In the genomic region with DNA sequence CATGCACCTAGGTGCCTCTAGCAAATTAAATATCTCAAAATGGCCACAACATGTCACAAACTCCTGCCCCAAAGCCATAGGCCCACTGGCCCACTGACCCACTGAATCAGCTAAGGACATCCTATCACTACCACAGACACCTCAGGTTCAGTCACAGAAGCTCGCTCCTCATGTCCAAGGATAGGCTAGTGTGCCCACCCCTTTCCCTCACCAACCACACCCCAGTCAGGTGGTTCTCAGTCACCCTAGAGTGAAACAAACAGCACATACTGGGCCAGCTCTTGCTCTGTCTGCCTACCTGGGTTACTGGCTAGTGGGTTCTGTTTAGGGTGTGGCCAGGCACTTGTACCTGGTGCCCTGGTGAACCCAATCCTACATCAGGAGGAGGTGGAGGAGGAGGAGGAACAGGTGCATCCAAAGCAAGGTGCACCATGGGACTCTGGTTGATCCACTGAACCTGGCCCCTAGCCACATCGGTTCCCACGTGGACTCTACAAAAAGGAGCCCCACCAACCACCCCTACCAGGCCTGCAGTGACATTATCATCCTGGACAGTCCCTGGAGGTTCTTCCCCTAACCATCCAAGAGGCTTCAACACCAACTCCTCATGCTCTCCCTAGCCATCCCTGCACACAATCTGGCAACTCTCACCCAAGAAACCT, we compare ENCODE assay signal across 8 mouse cellular contexts. TPM values are rescaled to one million over a fixed set of nuclear protein-coding genes. Genes with fewer than 3 reads are reported as not detected.
A peak's percentile ranks its signal among the peaks of the same experiment; 100 is the strongest.
DNase-seq lines count a peak whose midpoint lies in the region; ATAC-seq lines count a peak whose summit lies in the region.

No protein-coding gene starts in this region.

- no peak overlapping the region for H3K27ac ChIP-seq in kidney, embryonic 14.5 days (ENCODE audit: low read depth, low read length)
- H3K27ac ChIP-seq in embryonic facial prominence, embryonic 10.5 days (replicated peaks) = peak overlapping the region; percentile 88; the same call in 1 of the 2 replicates
- no peak overlapping the region for H3K27ac ChIP-seq in hindbrain, embryonic 12.5 days
- no peak overlapping the region for H3K27ac ChIP-seq in midbrain, embryonic 13.5 days

- peaks cover 13% of the 10 kb centered on the region for H3K4me1 ChIP-seq in kidney, embryonic 14.5 days (ENCODE audit: control insufficient read depth, insufficient read depth, low read length)
- peaks cover 23% of the 10 kb centered on the region for H3K4me1 ChIP-seq in embryonic facial prominence, embryonic 10.5 days
- peaks cover 18% of the 10 kb centered on the region for H3K4me1 ChIP-seq in hindbrain, embryonic 12.5 days
- peaks cover 22% of the 10 kb centered on the region for H3K4me1 ChIP-seq in midbrain, embryonic 13.5 days (replicated peaks)

- ATAC-seq in kidney, embryonic 14.5 days (ENCODE audit: low FRiP score, low TSS enrichment) = no peak
- ATAC-seq in hindbrain, embryonic 12.5 days (ENCODE audit: low FRiP score) = no peak
- ATAC-seq in midbrain, embryonic 13.5 days = no peak
- no peak for ATAC-seq in frontal cortex, adult (ENCODE audit: low TSS enrichment)

- no peaks in the 10 kb centered on the region for H3K27me3 ChIP-seq in kidney, embryonic 14.5 days (ENCODE audit: control insufficient read depth, insufficient read depth, low read length)
- H3K27me3 ChIP-seq in embryonic facial prominence, embryonic 10.5 days (replicated peaks; ENCODE audit: low read depth, poor library complexity, severe bottlenecking) = no peaks in the 10 kb centered on the region
- 0 out of 2 replicates have a peak, but pooled peaks cover 3% of the 10 kb centered on the region for H3K27me3 ChIP-seq in hindbrain, embryonic 12.5 days
- H3K27me3 ChIP-seq in midbrain, embryonic 13.5 days = no peaks in the 10 kb centered on the region

- peaks cover 46% of the 10 kb centered on the region for H3K36me3 ChIP-seq in kidney, embryonic 14.5 days (ENCODE audit: control insufficient read depth, insufficient read depth, low read length)
- H3K36me3 ChIP-seq in embryonic facial prominence, embryonic 10.5 days (replicated peaks) = peaks cover 51% of the 10 kb centered on the region
- peaks cover 47% of the 10 kb centered on the region for H3K36me3 ChIP-seq in hindbrain, embryonic 12.5 days
- peaks cover 47% of the 10 kb centered on the region for H3K36me3 ChIP-seq in midbrain, embryonic 13.5 days

- peak overlapping the region; percentile 90 for H3K4me3 ChIP-seq in kidney, embryonic 14.5 days (ENCODE audit: low read length)
- peak overlapping the region; percentile 84 for H3K4me3 ChIP-seq in embryonic facial prominence, embryonic 10.5 days
- H3K4me3 ChIP-seq in hindbrain, embryonic 12.5 days = no peak overlapping the region
- H3K4me3 ChIP-seq in midbrain, embryonic 13.5 days (replicated peaks) = peak overlapping the region; percentile 85

- WGBS in kidney, embryonic 14.5 days = 92% methylated on average over 3 of the region's 3 CpGs
- 92% methylated on average over 3 of the region's 3 CpGs for WGBS in embryonic facial prominence, embryonic 10.5 days
- 93% methylated on average over 3 of the region's 3 CpGs for WGBS in hindbrain, embryonic 12.5 days
- WGBS in midbrain, embryonic 13.5 days = 92% methylated on average over 3 of the region's 3 CpGs

- peak overlapping the region; percentile 61 for H3K4me2 ChIP-seq in kidney, embryonic 14.5 days (replicated peaks; ENCODE audit: low read depth, low read length)
- H3K4me2 ChIP-seq in hindbrain, embryonic 12.5 days (replicated peaks) = peak overlapping the region; percentile 95
- H3K4me2 ChIP-seq in midbrain, embryonic 13.5 days (replicated peaks) = peak overlapping the region; percentile 91

- peak overlapping the region; percentile 81; the same call in 1 of the 2 replicates for H3K9ac ChIP-seq in kidney, embryonic 14.5 days (ENCODE audit: low read depth, low read length)
- peak overlapping the region; percentile 89 for H3K9ac ChIP-seq in hindbrain, embryonic 12.5 days
- H3K9ac ChIP-seq in midbrain, embryonic 13.5 days (replicated peaks) = peak overlapping the region; percentile 92; the same call in 1 of the 2 replicates

- H3K9me3 ChIP-seq in kidney, embryonic 14.5 days (ENCODE audit: control insufficient read depth, low read length) = no peaks in the 10 kb centered on the region
- H3K9me3 ChIP-seq in embryonic facial prominence, embryonic 10.5 days = no peaks in the 10 kb centered on the region
- no peaks in the 10 kb centered on the region for H3K9me3 ChIP-seq in hindbrain, embryonic 12.5 days (replicated peaks)
- no peaks in the 10 kb centered on the region for H3K9me3 ChIP-seq in midbrain, embryonic 13.5 days

- DNase-seq in kidney, postnatal 10 days = no peak
- DNase-seq in embryonic facial prominence, embryonic 10.5 days (ENCODE audit: low spot score) = no peak
- DNase-seq in layer of hippocampus, postnatal 25 days (ENCODE audit: extremely low spot score in 1 of 2, low spot score in 1 of 2) = no peak
- DNase-seq in left cerebral cortex, adult 18-20 months (ENCODE audit: low spot score in 2 of 2) = no peak

RNA-seq across cellular contexts. Expression of a gene that starts 2.0 kb away (rescaled TPM):
- polyA plus RNA-seq in kidney, embryonic 14.5 days (2014; fragmentation: Nextera tagmentation; extraction: Ambion mirVana) = 223 and 260 TPM in 2 replicates
- 151 and 158 TPM in 2 replicates for polyA plus RNA-seq in embryonic facial prominence, embryonic 10.5 days (2016; fragmentation: Nextera tagmentation; extraction: Ambion mirVana)
- 213 and 215 TPM in 2 replicates for polyA plus RNA-seq in hindbrain, embryonic 12.5 days (2016; fragmentation: Nextera tagmentation; extraction: Ambion mirVana)
- 191 and 206 TPM in 2 replicates for polyA plus RNA-seq in midbrain, embryonic 13.5 days (2015; fragmentation: Nextera tagmentation; extraction: Ambion mirVana)
- 100 to 1,000 TPM; 313 to 344 TPM for total RNA-seq in layer of hippocampus, postnatal 25 days (2021)
- 100 to 1,000 TPM; 307 to 342 TPM for total RNA-seq in left cerebral cortex, adult 18-20 months (2021)

RNA-seq across cellular contexts. Expression of a gene that starts 3.4 kb away (rescaled TPM):
- polyA plus RNA-seq in kidney, embryonic 14.5 days (2014; fragmentation: Nextera tagmentation; extraction: Ambion mirVana) = not detected in 2 replicates
- polyA plus RNA-seq in embryonic facial prominence, embryonic 10.5 days (2016; fragmentation: Nextera tagmentation; extraction: Ambion mirVana) = not detected in 2 replicates
- not detected in 2 replicates for polyA plus RNA-seq in hindbrain, embryonic 12.5 days (2016; fragmentation: Nextera tagmentation; extraction: Ambion mirVana)
- polyA plus RNA-seq in midbrain, embryonic 13.5 days (2015; fragmentation: Nextera tagmentation; extraction: Ambion mirVana) = not detected in 2 replicates
- total RNA-seq in layer of hippocampus, postnatal 25 days (2021) = 10 to 100 TPM in 1 of 2 experiments, 1 to 10 TPM in 1; 3.2 to 10.3 TPM
- total RNA-seq in left cerebral cortex, adult 18-20 months (2021) = 1 to 10 TPM in 1 of 2 experiments, not detected in 1; 6.0 TPM

RNA-seq across cellular contexts. Expression of a gene that starts 12.3 kb away (rescaled TPM):
- polyA plus RNA-seq in kidney, embryonic 14.5 days (2014; fragmentation: Nextera tagmentation; extraction: Ambion mirVana) = 1.4 and 1.7 TPM in 2 replicates
- 2.2 and 3.0 TPM in 2 replicates for polyA plus RNA-seq in embryonic facial prominence, embryonic 10.5 days (2016; fragmentation: Nextera tagmentation; extraction: Ambion mirVana)
- polyA plus RNA-seq in hindbrain, embryonic 12.5 days (2016; fragmentation: Nextera tagmentation; extraction: Ambion mirVana) = 0.82 and 1.3 TPM in 2 replicates
- polyA plus RNA-seq in midbrain, embryonic 13.5 days (2015; fragmentation: Nextera tagmentation; extraction: Ambion mirVana) = 1.9 and 2.3 TPM in 2 replicates
- 10 to 100 TPM; 40.7 to 41.8 TPM for total RNA-seq in layer of hippocampus, postnatal 25 days (2021)
- 10 to 100 TPM; 35.2 to 38.2 TPM for total RNA-seq in left cerebral cortex, adult 18-20 months (2021)

RNA-seq across cellular contexts. Expression of a gene that starts 48.8 kb away (rescaled TPM):
- polyA plus RNA-seq in kidney, embryonic 14.5 days (2014; fragmentation: Nextera tagmentation; extraction: Ambion mirVana) = not detected in 2 replicates
- polyA plus RNA-seq in embryonic facial prominence, embryonic 10.5 days (2016; fragmentation: Nextera tagmentation; extraction: Ambion mirVana) = not detected in 2 replicates
- 0.30 TPM in 1 of 2 replicates, not detected in the other for polyA plus RNA-seq in hindbrain, embryonic 12.5 days (2016; fragmentation: Nextera tagmentation; extraction: Ambion mirVana)
- not detected in 2 replicates for polyA plus RNA-seq in midbrain, embryonic 13.5 days (2015; fragmentation: Nextera tagmentation; extraction: Ambion mirVana)
- not detected for total RNA-seq in layer of hippocampus, postnatal 25 days (2021)
- total RNA-seq in left cerebral cortex, adult 18-20 months (2021) = not detected

RNA-seq across cellular contexts. Expression of a gene that starts 55.7 kb away (rescaled TPM):
- 3.1 and 3.7 TPM in 2 replicates for polyA plus RNA-seq in kidney, embryonic 14.5 days (2014; fragmentation: Nextera tagmentation; extraction: Ambion mirVana)
- 1.7 and 2.5 TPM in 2 replicates for polyA plus RNA-seq in embryonic facial prominence, embryonic 10.5 days (2016; fragmentation: Nextera tagmentation; extraction: Ambion mirVana)
- polyA plus RNA-seq in hindbrain, embryonic 12.5 days (2016; fragmentation: Nextera tagmentation; extraction: Ambion mirVana) = 1.9 and 3.6 TPM in 2 replicates
- 0.59 and 0.75 TPM in 2 replicates for polyA plus RNA-seq in midbrain, embryonic 13.5 days (2015; fragmentation: Nextera tagmentation; extraction: Ambion mirVana)
- total RNA-seq in layer of hippocampus, postnatal 25 days (2021) = under 1 TPM in 1 of 2 experiments, not detected in 1; 0.70 TPM
- under 1 TPM in 1 of 2 experiments, not detected in 1; 0.44 TPM for total RNA-seq in left cerebral cortex, adult 18-20 months (2021)
